Mouse (Mus musculus): ENCODE results near the gene Oog4. TPM values are rescaled to one million over a fixed set of nuclear protein-coding genes. Genes with fewer than 3 reads are reported as not detected.
A peak's percentile ranks its signal among the peaks of the same experiment; 100 is the strongest.
"Not testable (repeated sequence)": the region's sequence is repeated elsewhere in the genome, so short reads cannot be mapped to it uniquely, and the experiment has no call there.

Oog4 gene
- not detected in 2 replicates for total RNA-seq (2017)

GRCm38 (mm10) chr4:143450224-143450623, at the start of gene Oog4:
Oog4 (minus strand) TSS chr4:143450324.
- no peak for ATAC-seq (ENCODE audit: extremely low read depth, insufficient number of reproducible peaks, low FRiP score, poor library complexity, severe bottlenecking)

GRCm38 (mm10) chr4:143426770-143427169, 23.4 kb downstream of the Oog4 start:
- ATAC-seq (ENCODE audit: extremely low read depth, insufficient number of reproducible peaks, low FRiP score, poor library complexity, severe bottlenecking), result not testable (repeated sequence)

- ATAC-seq (ENCODE audit: extremely low read depth, insufficient number of reproducible peaks, low FRiP score, poor library complexity, severe bottlenecking), result no peak
These were observed 36.0 kb downstream of the Oog4 start for GRCm38 (mm10) chr4:143414121-143414520.

GRCm38 (mm10) chr4:143413621-143414020, 36.5 kb downstream of the Oog4 start:
- no peak for ATAC-seq (ENCODE audit: extremely low read depth, insufficient number of reproducible peaks, low FRiP score, poor library complexity, severe bottlenecking)

GRCm38 (mm10) chr4:143412219-143413092, 37.7 kb downstream of the Oog4 start, which contains the start of gene Pramef8:
Pramef8 (plus strand) TSS chr4:143412426.
- peak; percentile 91 for ATAC-seq (ENCODE audit: extremely low read depth, insufficient number of reproducible peaks, low FRiP score, poor library complexity, severe bottlenecking)

GRCm38 (mm10) chr4:143411566-143412218, 38.4 kb downstream of the Oog4 start:
- ATAC-seq (ENCODE audit: extremely low read depth, insufficient number of reproducible peaks, low FRiP score, poor library complexity, severe bottlenecking), result no peak

- no peak for ATAC-seq (ENCODE audit: extremely low read depth, insufficient number of reproducible peaks, low FRiP score, poor library complexity, severe bottlenecking)
These were observed 55.9 kb downstream of the Oog4 start, which contains the start of gene Pramel1 for GRCm38 (mm10) chr4:143394181-143394580. Pramel1 (plus strand) TSS chr4:143394428.

GRCm38 (mm10) chr4:143388955-143389702, 61.0 kb downstream of the Oog4 start:
- 0 out of 2 replicates have a peak, but pooled peaks have one; percentile 16 for ATAC-seq (ENCODE audit: extremely low read depth, insufficient number of reproducible peaks, low FRiP score, poor library complexity, severe bottlenecking)

Other genes starting within 250 kb of the Oog4 start
- 66.9 and 68.1 TPM in 2 replicates for gene Prdm2, start 237.3 kb downstream of the Oog4 start, total RNA-seq (2017)
- not detected in 2 replicates for gene Pdpn, start 150.8 kb downstream of the Oog4 start, total RNA-seq (2017)
- gene Lrrc38, start 100.6 kb downstream of the Oog4 start, total RNA-seq (2017), result not detected in 2 replicates
- not detected in 2 replicates for gene Pramel1, start 55.9 kb downstream of the Oog4 start, total RNA-seq (2017)
- gene Pramef8, start 37.9 kb downstream of the Oog4 start, total RNA-seq (2017), result 35.0 and 43.8 TPM in 2 replicates
- not detected in 2 replicates for gene Gm13043, start 61.0 kb upstream of the Oog4 start, total RNA-seq (2017)
- not detected in 2 replicates for gene Gm13040, start 85.6 kb upstream of the Oog4 start, total RNA-seq (2017)
- not detected in 2 replicates for gene BC080695, start 101.4 kb upstream of the Oog4 start, total RNA-seq (2017)
- not detected in 2 replicates for gene Gm13057, start 101.4 kb upstream of the Oog4 start, total RNA-seq (2017)
- gene Gm13083, start 164.7 kb upstream of the Oog4 start, total RNA-seq (2017), result 0.25 TPM in 1 of 2 replicates, not detected in the other
- not detected in 2 replicates for gene Gm13088, start 206.9 kb upstream of the Oog4 start, total RNA-seq (2017)